Mouse (Mus musculus) limb, embryonic 14.5 days (tissue): Measurements from ENCODE around the gene Cat. TPM values are rescaled to one million over a fixed set of nuclear protein-coding genes. Genes with fewer than 3 reads are reported as not detected.

Source experiments
- ATAC-seq: fragments of 200-750 bp; cut with Nextera tagmentation; 2 replicates; pipeline ENCODE4 v1.8.0; 2017; ENCODE audit warnings: low read depth, moderate number of reproducible peaks, moderate TSS enrichment; ENCODE audit not compliant: low FRiP score
- DNase-seq: peaks from one replicate; pipeline ENCODE4 v3.0.0-alpha.2; 2015; ENCODE audit warnings: low spot score
- H3K27ac ChIP-seq: fragments of 300-500 bp; sonication (generic); replicated peaks from 2 replicates; pipeline ENCODE4 v1.5.1; 2014; ENCODE audit warnings: low read depth, mild to moderate bottlenecking, low read length, moderate library complexity, mixed read lengths
- H3K27me3 ChIP-seq: fragments of 300-500 bp; sonication (generic); 2 replicates; pipeline ENCODE4 v1.6.1; 2014; ENCODE audit warnings: low read length, mixed read lengths; ENCODE audit not compliant: control insufficient read depth, insufficient read depth
- H3K36me3 ChIP-seq: fragments of 300-500 bp; sonication (generic); 2 replicates; pipeline ENCODE4 v1.6.1; 2014; ENCODE audit warnings: mild to moderate bottlenecking, low read length, moderate library complexity, mixed read lengths; ENCODE audit not compliant: control insufficient read depth, insufficient read depth
- H3K4me1 ChIP-seq: fragments of 300-500 bp; sonication (generic); 2 replicates; pipeline ENCODE4 v1.6.1; 2014; ENCODE audit warnings: antibody characterized with exemption, low read length, mixed read lengths; ENCODE audit not compliant: control insufficient read depth, insufficient read depth
- H3K4me2 ChIP-seq: fragments of 300-500 bp; sonication (generic); replicated peaks from 2 replicates; pipeline ENCODE4 v1.6.1; 2014; ENCODE audit warnings: low read depth, mild to moderate bottlenecking, low read length, moderate library complexity; ENCODE audit not compliant: severe bottlenecking
- H3K4me3 ChIP-seq: fragments of 300-500 bp; sonication (generic); replicated peaks from 2 replicates; pipeline ENCODE4 v1.5.1; 2014; ENCODE audit warnings: low read length
- H3K9ac ChIP-seq: fragments of 300-500 bp; sonication (generic); 2 replicates; pipeline ENCODE4 v1.6.1; 2014; ENCODE audit warnings: mild to moderate bottlenecking, low read depth, low read length, moderate library complexity; ENCODE audit not compliant: severe bottlenecking
- H3K9me3 ChIP-seq: fragments of 300-500 bp; sonication (generic); 2 replicates; pipeline ENCODE4 v1.6.1; 2016; ENCODE audit warnings: low read length; ENCODE audit not compliant: control insufficient read depth
- POLR2A ChIP-seq: fragments of 200-500 bp; IDR thresholded peaks from 2 replicates; pipeline ENCODE4 v1.8.0; 2012; ENCODE audit warnings: inconsistent platforms, mild to moderate bottlenecking, moderate library complexity, borderline replicate concordance; ENCODE audit not compliant: insufficient read depth, insufficient read length; ENCODE audit errors: extremely low read depth
- WGBS: fragments of 180-500 bp; shearing (Covaris S2); extraction: QIAGEN DNeasy Blood & Tissue Kit; methylation state at CpG from one replicate; pipeline ENCODE4 v1.1.7; 2014; 5-methylcytosine and 5-hydroxymethylcytosine counted together
- polyA plus RNA-seq, 2 experiments: library from polyadenylated mRNA; depleted of rRNA in 1 of 2; stranded (reverse) in 1 of 2; unstranded in 1 of 2; fragments of >200 nt; fragmentation: Nextera tagmentation in 1 of 2; extraction: Ambion mirVana in 1 of 2; gene quantifications; 2 replicates each; pipeline versions ENCODE4 v1.2.1 to v1.2.3; 2012 to 2014

Gene Cat
- 53.9 and 56.3 TPM in 2 replicates for polyA plus RNA-seq (2012; rRNA removed)
- polyA plus RNA-seq (2014; fragmentation: Nextera tagmentation; extraction: Ambion mirVana), result 82.3 and 83.2 TPM in 2 replicates

DNA sequence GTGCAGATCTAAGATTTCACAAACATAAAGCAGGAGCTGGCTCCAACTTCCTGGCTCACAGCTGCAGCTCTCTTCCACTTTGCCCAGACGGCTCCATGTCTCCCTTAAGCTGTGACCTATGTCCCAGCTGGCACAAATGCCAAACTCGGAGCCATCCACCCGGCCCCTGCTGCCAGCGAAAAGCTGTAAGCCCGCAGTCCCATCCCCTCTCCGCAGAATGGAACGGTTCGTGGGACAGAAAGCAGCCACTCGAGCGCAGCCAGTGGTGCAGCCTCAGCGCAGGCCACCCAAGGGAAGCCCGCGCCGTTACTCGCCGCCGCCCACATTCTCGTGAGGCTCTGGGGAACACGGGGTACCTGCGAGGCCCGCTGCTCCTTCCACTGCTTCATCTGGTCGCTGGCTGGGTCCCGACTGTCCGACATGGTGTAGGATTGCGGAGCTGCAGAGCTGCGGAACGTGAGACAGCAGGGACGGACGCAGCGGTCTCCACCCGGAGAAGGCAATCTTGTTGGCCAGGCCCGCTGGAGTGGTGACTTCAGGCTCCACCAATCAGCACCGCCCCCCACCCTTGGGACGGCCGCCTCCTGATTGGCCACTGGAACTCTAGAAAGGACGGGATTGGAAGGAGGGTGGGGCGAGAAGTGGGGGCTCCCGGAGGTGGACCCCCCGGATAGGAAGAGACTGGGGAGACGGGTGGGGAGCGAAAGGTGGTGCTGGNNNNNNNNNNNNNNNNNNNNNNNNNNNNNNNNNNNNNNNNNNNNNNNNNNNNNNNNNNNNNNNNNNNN, at the start of gene Cat:
Cat (minus strand) TSS at position 544 of the 785 bp plus-strand sequence.
- H3K36me3 ChIP-seq, result no peaks in the 10 kb centered on the region
- H3K9me3 ChIP-seq, result no peaks in the 10 kb centered on the region
- H3K4me3 ChIP-seq, result peak within 1 kb of the TSS; percentile 81
- H3K4me1 ChIP-seq, result peaks cover 5% of the 10 kb centered on the region; the same call in 1 of the 2 replicates
- peak within 1 kb of the TSS; percentile 83 for H3K9ac ChIP-seq
- H3K27me3 ChIP-seq, result no peaks in the 10 kb centered on the region
- peak within 1 kb of the TSS; percentile 97 for H3K27ac ChIP-seq
- peak; percentile 98 for DNase-seq
- H3K4me2 ChIP-seq, result peak within 1 kb of the TSS; percentile 73
- peak; percentile 99 for ATAC-seq
- under 1% methylated on average over 41 of the region's 41 CpGs for WGBS
- TF ChIP-seq POLR2A, result peak; percentile 80; the same call in 1 of the 2 replicates

DNA sequence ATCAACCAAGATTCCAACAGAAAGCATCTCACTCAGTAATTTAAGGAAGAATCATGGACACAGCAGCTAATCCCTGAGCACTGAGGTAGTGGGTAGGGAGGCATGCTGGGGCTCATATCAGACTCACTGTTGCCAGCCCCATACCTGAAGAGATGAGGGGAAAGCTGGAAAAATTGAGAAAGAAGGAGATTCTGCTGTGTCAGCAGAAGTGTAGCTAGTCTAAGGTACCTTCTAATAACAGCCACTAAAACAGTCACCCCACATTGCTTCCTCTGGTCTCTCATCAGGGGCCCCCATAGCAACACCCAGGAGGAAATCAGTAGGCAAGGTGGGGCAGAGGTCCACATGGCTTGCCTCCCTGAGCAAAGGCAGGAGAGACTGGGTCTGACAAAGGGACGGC, 40.6 kb upstream of the Cat start:
- ATAC-seq (no peak), DNase-seq (no peak)
- no peaks in the 10 kb centered on the region for H3K36me3 ChIP-seq
- no peak overlapping the region for H3K9ac ChIP-seq
- no peak overlapping the region for H3K27ac ChIP-seq
- no peak overlapping the region for H3K4me3 ChIP-seq
- H3K4me2 ChIP-seq, result no peak overlapping the region
- no peaks in the 10 kb centered on the region for H3K27me3 ChIP-seq
- H3K9me3 ChIP-seq, result no peaks in the 10 kb centered on the region
- H3K4me1 ChIP-seq, result no peaks in the 10 kb centered on the region
- WGBS, result 56% methylated on average over 1 of the region's 1 CpGs
- no peak for TF ChIP-seq POLR2A

DNA sequence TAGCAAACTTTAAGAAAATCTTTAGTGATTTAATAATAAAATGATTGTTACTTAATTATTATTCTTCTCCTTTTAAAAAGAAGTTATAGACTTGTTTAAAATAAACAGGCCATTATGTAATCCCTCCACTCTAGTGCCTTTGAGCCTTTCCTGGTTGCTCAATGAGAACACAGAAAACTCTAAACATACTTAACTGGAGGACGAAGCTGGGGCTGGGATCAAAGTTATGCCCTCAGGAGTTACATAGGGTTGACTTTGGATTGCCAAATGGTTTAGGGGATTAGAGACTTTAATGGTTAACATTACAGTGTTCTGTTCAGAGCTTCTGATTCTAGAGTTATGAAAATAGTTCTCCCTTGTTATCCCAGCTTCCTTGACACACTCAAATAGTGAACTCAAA, 31.5 kb upstream of the Cat start:
- TF ChIP-seq POLR2A, result no peak
- H3K4me3 ChIP-seq, result no peak overlapping the region
- DNase-seq, result no peak
- no peak for ATAC-seq
- no peak overlapping the region for H3K4me2 ChIP-seq
- no peaks in the 10 kb centered on the region for H3K4me1 ChIP-seq
- 31% methylated on average over 1 of the region's 1 CpGs for WGBS
- H3K36me3 ChIP-seq, result no peaks in the 10 kb centered on the region
- no peak overlapping the region for H3K9ac ChIP-seq
- H3K27me3 ChIP-seq, result no peaks in the 10 kb centered on the region
- H3K9me3 ChIP-seq, result no peaks in the 10 kb centered on the region
- no peak overlapping the region for H3K27ac ChIP-seq

DNA sequence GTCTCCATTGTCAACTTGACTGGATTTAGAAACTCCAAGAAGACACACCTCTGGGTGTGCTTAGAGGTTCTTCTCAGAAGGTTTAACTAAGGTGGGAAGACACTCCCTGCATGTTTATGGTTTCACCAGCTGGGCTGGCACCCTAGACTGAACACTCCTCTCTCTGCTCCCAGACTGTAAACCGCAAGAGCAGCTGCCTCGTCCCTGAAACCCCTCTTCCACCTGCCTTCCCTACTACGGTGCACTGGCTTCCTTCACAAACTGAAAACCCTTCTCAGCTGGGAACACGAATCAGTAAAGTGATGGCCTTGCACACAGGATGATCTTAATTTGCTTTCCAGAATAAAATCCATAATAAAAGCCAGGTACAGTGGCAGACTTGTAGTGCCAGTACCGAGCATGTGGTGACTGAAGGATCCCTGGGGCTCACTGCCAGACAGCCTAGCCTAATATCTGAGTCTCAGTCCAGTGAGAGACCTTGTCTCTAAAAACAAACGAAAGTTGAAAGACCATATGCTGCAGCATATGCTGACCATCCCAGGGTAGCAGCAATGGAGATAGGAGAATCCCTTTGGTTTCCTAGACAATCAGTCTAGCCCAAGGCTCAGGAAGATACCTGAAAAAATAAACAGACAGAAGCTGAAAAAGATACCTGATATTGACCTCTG, 30.7 kb upstream of the Cat start:
- Histone ChIP-seq H3K9ac (no peak overlapping the region), H3K4me2 (no peak overlapping the region), H3K9me3 (no peaks in the 10 kb centered on the region), H3K36me3 (no peaks in the 10 kb centered on the region), H3K4me1 (no peaks in the 10 kb centered on the region), H3K27ac (no peak overlapping the region), H3K27me3 (no peaks in the 10 kb centered on the region), H3K4me3 (no peak overlapping the region)
- no peak for TF ChIP-seq POLR2A
- no peak for DNase-seq
- WGBS, result 58% methylated on average over 6 of the region's 6 CpGs
- no peak for ATAC-seq

DNA sequence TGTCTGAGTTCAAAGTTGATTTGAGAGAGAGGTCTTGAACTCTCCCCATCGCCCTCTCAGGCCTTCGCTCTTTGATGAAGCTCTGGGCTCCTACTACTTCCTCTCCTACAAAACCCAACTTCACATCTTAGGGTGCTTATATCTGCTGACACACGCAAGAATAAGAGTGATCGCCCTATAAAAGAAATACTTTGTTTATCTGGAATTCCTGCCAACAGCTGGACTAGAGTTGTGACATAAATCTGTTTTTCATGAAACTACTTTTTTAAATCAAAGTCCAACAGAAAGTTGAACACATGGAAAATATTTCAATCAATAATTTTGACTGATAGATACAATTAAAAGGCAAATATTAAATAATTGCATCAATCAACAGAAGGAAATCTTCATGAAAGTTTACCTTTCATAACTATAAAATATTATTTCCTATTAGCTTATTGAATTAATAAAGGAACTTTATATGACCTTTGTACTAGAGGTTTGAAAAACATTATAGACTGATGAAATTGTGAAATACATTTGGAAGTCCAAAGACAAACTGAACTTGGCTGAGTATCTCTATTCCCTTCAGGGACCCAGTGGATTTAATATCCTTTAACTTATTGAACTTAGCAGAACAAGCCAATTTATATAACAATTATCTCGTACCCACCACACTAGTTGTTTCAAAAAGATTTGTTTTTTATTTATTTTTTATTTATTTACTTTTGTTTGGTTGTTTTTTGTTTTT, 27.3 kb upstream of the Cat start:
- Histone ChIP-seq H3K4me2 (no peak overlapping the region), H3K36me3 (no peaks in the 10 kb centered on the region), H3K9ac (no peak overlapping the region), H3K4me1 (no peaks in the 10 kb centered on the region), H3K27ac (no peak overlapping the region), H3K4me3 (no peak overlapping the region), H3K27me3 (no peaks in the 10 kb centered on the region), H3K9me3 (no peaks in the 10 kb centered on the region)
- 76% methylated on average over 5 of the region's 5 CpGs for WGBS
- no peak for TF ChIP-seq POLR2A
- DNase-seq, result no peak
- ATAC-seq, result no peak
